ENCODE assay signal across 16 mouse cellular contexts in genomic region chr10:17201427-17201745, GRCm38 (mm10).
DNase-seq lines count a peak whose midpoint lies in the region; ATAC-seq lines count a peak whose summit lies in the region.
"Had no signal": no experiment of that assay in that cellular context is flagged by ENCODE, and none has a peak within 500 bp of the region (broad histone marks: within the 10 kb centered on the region; RNA-seq: fewer than 3 reads in every experiment).

No protein-coding gene starts in this region.

- no peak overlapping the region for H3K9ac ChIP-seq in midbrain, embryonic 11.5 days (ENCODE audit: low read length)
- no peak overlapping the region for H3K9ac ChIP-seq in midbrain, embryonic 13.5 days (replicated peaks)
- H3K9ac ChIP-seq in limb, embryonic 12.5 days (replicated peaks): no peak overlapping the region
- H3K9ac ChIP-seq: embryonic facial prominence, embryonic 15.5 days; hindbrain, embryonic 13.5 days; kidney, embryonic 15.5 days; limb, embryonic 15.5 days had no signal

- H3K27me3 ChIP-seq in midbrain, embryonic 11.5 days (ENCODE audit: control insufficient read depth, insufficient read depth, low read length): no peaks in the 10 kb centered on the region
- H3K27me3 ChIP-seq in midbrain, embryonic 13.5 days: no peaks in the 10 kb centered on the region
- no peaks in the 10 kb centered on the region for H3K27me3 ChIP-seq in limb, embryonic 12.5 days
- H3K27me3 ChIP-seq: embryonic facial prominence, embryonic 15.5 days; hindbrain, embryonic 13.5 days; kidney, embryonic 15.5 days; limb, embryonic 15.5 days had no signal

- no peak for ATAC-seq in midbrain, embryonic 11.5 days (ENCODE audit: low FRiP score)
- no peak for ATAC-seq in midbrain, embryonic 13.5 days
- ATAC-seq in limb, embryonic 12.5 days (ENCODE audit: insufficient number of reproducible peaks, insufficient read depth, low FRiP score, low TSS enrichment, low read depth): no peak

- no peak overlapping the region for H3K4me2 ChIP-seq in midbrain, embryonic 11.5 days
- no peak overlapping the region for H3K4me2 ChIP-seq in midbrain, embryonic 13.5 days (replicated peaks)
- H3K4me2 ChIP-seq in limb, embryonic 12.5 days: no peak overlapping the region
- H3K4me2 ChIP-seq: embryonic facial prominence, embryonic 15.5 days; heart, embryonic 11.5 days; hindbrain, embryonic 13.5 days; kidney, embryonic 15.5 days; limb, embryonic 15.5 days had no signal

- H3K36me3 ChIP-seq in midbrain, embryonic 11.5 days (ENCODE audit: control insufficient read depth, insufficient read depth, low read length): no peaks in the 10 kb centered on the region
- no peaks in the 10 kb centered on the region for H3K36me3 ChIP-seq in midbrain, embryonic 13.5 days
- H3K36me3 ChIP-seq in limb, embryonic 12.5 days: no peaks in the 10 kb centered on the region
- H3K36me3 ChIP-seq: embryonic facial prominence, embryonic 15.5 days; forebrain, embryonic 10.5 days; hindbrain, embryonic 13.5 days; kidney, embryonic 15.5 days; limb, embryonic 15.5 days had no signal

- 92% methylated on average over 1 of the region's 1 CpGs for WGBS in midbrain, embryonic 11.5 days
- 90% methylated on average over 1 of the region's 1 CpGs for WGBS in midbrain, embryonic 13.5 days
- 81% methylated on average over 1 of the region's 1 CpGs for WGBS in limb, embryonic 12.5 days

- no peak overlapping the region for H3K27ac ChIP-seq in midbrain, embryonic 11.5 days (ENCODE audit: low read depth, low read length)
- H3K27ac ChIP-seq in midbrain, embryonic 13.5 days: no peak overlapping the region
- H3K27ac ChIP-seq in limb, embryonic 12.5 days: 0 out of 2 replicates have a peak overlapping the region, but pooled peaks have one; percentile 50
- H3K27ac ChIP-seq: embryonic facial prominence, embryonic 15.5 days; forebrain, embryonic 10.5 days; hindbrain, embryonic 13.5 days; kidney, embryonic 15.5 days; limb, embryonic 15.5 days had no signal

- H3K4me3 ChIP-seq in midbrain, embryonic 11.5 days (ENCODE audit: low read depth, low read length): no peak overlapping the region
- no peak overlapping the region for H3K4me3 ChIP-seq in midbrain, embryonic 13.5 days (replicated peaks)
- H3K4me3 ChIP-seq in limb, embryonic 12.5 days (replicated peaks): no peak overlapping the region
- H3K4me3 ChIP-seq: embryonic facial prominence, embryonic 15.5 days; forebrain, embryonic 10.5 days; hindbrain, embryonic 13.5 days; kidney, embryonic 15.5 days; limb, embryonic 15.5 days had no signal

- DNase-seq in kidney, adult 9 months: peak; percentile 6
- no peak for DNase-seq in kidney, postnatal 25 days
- peak; percentile 73 for DNase-seq in midbrain, embryonic 11.5 days (ENCODE audit: low spot score, missing footprints)
- no peak for DNase-seq in cerebellum, postnatal 4 days (ENCODE audit: low spot score in 2 of 2)
- DNase-seq in cerebellum, postnatal 25 days: no peak
- DNase-seq: cerebellum, adult 11 months; heart, postnatal 10 days; thymus, postnatal 25 days had no signal

- peaks cover 7% of the 10 kb centered on the region; the same call in 1 of the 2 replicates for H3K4me1 ChIP-seq in midbrain, embryonic 11.5 days (ENCODE audit: control insufficient read depth, insufficient read depth, low read length)
- peaks cover 15% of the 10 kb centered on the region for H3K4me1 ChIP-seq in midbrain, embryonic 13.5 days (replicated peaks)
- peaks cover 17% of the 10 kb centered on the region for H3K4me1 ChIP-seq in limb, embryonic 12.5 days (replicated peaks)
- H3K4me1 ChIP-seq: embryonic facial prominence, embryonic 15.5 days; kidney, embryonic 15.5 days had no signal

- no peaks in the 10 kb centered on the region for H3K9me3 ChIP-seq in midbrain, embryonic 11.5 days (ENCODE audit: control insufficient read depth, low read length)
- H3K9me3 ChIP-seq in midbrain, embryonic 13.5 days: no peaks in the 10 kb centered on the region
- H3K9me3 ChIP-seq in limb, embryonic 12.5 days: no peaks in the 10 kb centered on the region
- H3K9me3 ChIP-seq: embryonic facial prominence, embryonic 15.5 days; forebrain, embryonic 10.5 days; hindbrain, embryonic 13.5 days; kidney, embryonic 15.5 days; limb, embryonic 15.5 days had no signal

Comparison
In these comparisons a context has a peak if more than half of its experiments do, and no peak if none do; other contexts are left out.
1. DNase-seq: peak in kidney, adult 9 months (single experiment) and midbrain, embryonic 11.5 days (single experiment); none in kidney, postnatal 25 days (0 of 2), cerebellum, postnatal 4 days (0 of 2) and cerebellum, postnatal 25 days (0 of 2).